Mouse (Mus musculus) heart, adult 2 months (tissue): Measurements from ENCODE around the gene Tap2.

ENCODE experiments used
- CTCF ChIP-seq: fragments of 200-600 bp; IDR thresholded peaks from 2 replicates; pipeline ENCODE4 v1.8.1; 2022; ENCODE audit warnings: antibody characterized with exemption, mild to moderate bottlenecking, moderate library complexity
- EP300 ChIP-seq: fragments of 200-500 bp; IDR thresholded peaks from 2 replicates; pipeline ENCODE4 v1.6.1; 2011; ENCODE audit warnings: low read depth, low read length, control low read depth; ENCODE audit not compliant: insufficient read depth

DNA sequence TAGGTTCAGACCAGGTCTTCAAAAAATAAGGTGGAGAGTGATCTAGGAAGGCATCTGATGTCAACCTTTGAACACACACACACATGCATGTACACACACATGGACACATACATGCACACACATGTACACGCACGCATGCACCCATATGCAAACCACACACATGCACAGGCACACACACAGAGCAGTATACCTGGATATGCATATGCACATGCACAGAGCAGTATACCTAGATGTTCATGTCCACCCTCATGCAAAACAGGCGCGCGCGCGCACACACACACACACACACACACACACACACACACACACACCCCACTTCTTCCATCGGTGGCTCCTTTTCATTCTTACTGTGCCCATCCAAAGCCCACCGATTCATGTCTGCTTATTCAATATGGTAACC lies 4.5 kb downstream of the Tap2 start:
- TF ChIP-seq CTCF (no peak), EP300 (no peak)
